Mouse (Mus musculus) liver, embryonic 13.5 days (tissue): ENCODE measurements around the gene Vps35l. TPM values are rescaled to one million over a fixed set of nuclear protein-coding genes. Genes with fewer than 3 reads are reported as not detected.

Experiments
- ATAC-seq: fragments of 200-750 bp; cut with Nextera tagmentation; 2 replicates; pipeline ENCODE4 v1.8.0; 2017; ENCODE audit warnings: low read depth, mild to moderate bottlenecking, moderate number of reproducible peaks, moderate library complexity
- DNase-seq: peaks from one replicate; pipeline ENCODE4 v3.0.0; 2022
- H3K27ac ChIP-seq: fragments of 300-500 bp; sonication (generic); 2 replicates; pipeline ENCODE4 v1.5.1; 2015; ENCODE audit warnings: moderate library complexity, mild to moderate bottlenecking, inconsistent platforms
- H3K27me3 ChIP-seq: fragments of 300-500 bp; sonication (generic); 2 replicates; pipeline ENCODE4 v1.6.1; 2015; ENCODE audit warnings: mild to moderate bottlenecking, inconsistent platforms
- H3K36me3 ChIP-seq: fragments of 300-500 bp; sonication (generic); 2 replicates; pipeline ENCODE4 v1.6.1; 2015; ENCODE audit warnings: mild to moderate bottlenecking, inconsistent platforms
- H3K4me1 ChIP-seq: fragments of 300-500 bp; sonication (generic); replicated peaks from 2 replicates; pipeline ENCODE4 v1.6.1; 2015; ENCODE audit warnings: inconsistent platforms
- H3K4me2 ChIP-seq: fragments of 300-500 bp; sonication (generic); 2 replicates; pipeline ENCODE4 v1.6.1; 2015; ENCODE audit warnings: inconsistent platforms, mild to moderate bottlenecking, moderate library complexity
- H3K4me3 ChIP-seq: fragments of 300-500 bp; sonication (generic); replicated peaks from 2 replicates; pipeline ENCODE4 v1.5.1; 2015; ENCODE audit warnings: mild to moderate bottlenecking, inconsistent platforms
- H3K9ac ChIP-seq: fragments of 300-500 bp; sonication (generic); 2 replicates; pipeline ENCODE4 v1.6.1; 2015; ENCODE audit warnings: mild to moderate bottlenecking, inconsistent platforms
- H3K9me3 ChIP-seq: fragments of 300-500 bp; sonication (generic); replicated peaks from 2 replicates; pipeline ENCODE4 v1.6.1; 2016; ENCODE audit warnings: inconsistent platforms
- WGBS: fragments of 180-500 bp; shearing (Covaris S2); methylation state at CpG from one replicate; pipeline ENCODE4 v1.1.7; 2015; ENCODE audit not compliant: insufficient replicate concordance; 5-methylcytosine and 5-hydroxymethylcytosine counted together
- polyA plus RNA-seq: library from polyadenylated mRNA; unstranded; fragments of >200 nt; fragmentation: Nextera tagmentation; extraction: Ambion mirVana; gene quantifications from 2 replicates; pipeline ENCODE4 v1.2.1, GENCODE M21; 2015

Gene Vps35l
- 37.6 and 43.6 TPM in 2 replicates for polyA plus RNA-seq

DNA sequence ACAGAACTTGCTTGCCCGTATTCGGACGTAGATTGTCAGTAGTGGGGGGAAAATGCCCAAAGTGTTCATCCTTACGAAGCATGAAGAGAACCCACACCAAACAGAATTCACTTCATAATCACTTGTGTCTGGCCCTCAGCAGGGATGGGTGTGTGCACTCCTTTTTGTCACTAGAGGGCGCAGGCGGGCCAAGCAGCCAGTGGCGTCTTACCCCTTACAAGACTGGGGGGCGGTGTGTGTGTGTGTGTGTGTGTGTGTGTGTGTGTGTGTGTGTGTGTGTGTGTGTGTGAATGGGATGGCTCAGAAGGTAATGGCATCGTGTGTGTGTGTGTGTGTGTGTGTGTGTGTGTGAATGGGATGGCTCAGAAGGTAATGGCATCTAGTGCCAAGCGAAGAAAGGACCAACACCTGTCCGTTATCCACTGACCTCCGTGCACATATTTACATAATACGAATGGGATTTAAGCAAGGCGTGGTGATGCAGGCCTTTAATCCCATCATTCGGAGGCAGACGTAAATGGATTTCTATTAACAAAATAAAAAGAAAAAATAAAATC lies at the start of gene Vps35l:
Gene Vps35l (plus strand): TSS at position 252 of the 557 bp plus-strand sequence.
- H3K4me3 ChIP-seq = peak within 1 kb of the TSS; percentile 80
- no peaks in the 10 kb centered on the region for H3K9me3 ChIP-seq
- H3K9ac ChIP-seq = peak within 1 kb of the TSS; percentile 78
- 0 out of 2 replicates have a peak, but pooled peaks cover 4% of the 10 kb centered on the region for H3K27me3 ChIP-seq
- peaks cover 29% of the 10 kb centered on the region for H3K4me1 ChIP-seq
- peak within 1 kb of the TSS; percentile 75 for H3K27ac ChIP-seq
- peak; percentile 79 for ATAC-seq
- DNase-seq = peak; percentile 57
- peak within 1 kb of the TSS; percentile 85 for H3K4me2 ChIP-seq
- H3K36me3 ChIP-seq = peaks cover 16% of the 10 kb centered on the region
- WGBS = 2% methylated on average over 16 of the region's 16 CpGs

GRCm38 (mm10) chr7:118691287-118691686 lies 48.7 kb upstream of the Vps35l start:
- H3K4me3 ChIP-seq = no peak overlapping the region
- H3K4me1 ChIP-seq = no peaks in the 10 kb centered on the region
- ATAC-seq (no peak), DNase-seq (no peak)
- H3K9ac ChIP-seq = no peak overlapping the region
- no peaks in the 10 kb centered on the region for H3K27me3 ChIP-seq
- no peak overlapping the region for H3K27ac ChIP-seq
- no peaks in the 10 kb centered on the region for H3K9me3 ChIP-seq
- H3K4me2 ChIP-seq = no peak overlapping the region
- H3K36me3 ChIP-seq = peaks cover 90% of the 10 kb centered on the region
- WGBS = 92% methylated on average over 2 of the region's 2 CpGs

DNA sequence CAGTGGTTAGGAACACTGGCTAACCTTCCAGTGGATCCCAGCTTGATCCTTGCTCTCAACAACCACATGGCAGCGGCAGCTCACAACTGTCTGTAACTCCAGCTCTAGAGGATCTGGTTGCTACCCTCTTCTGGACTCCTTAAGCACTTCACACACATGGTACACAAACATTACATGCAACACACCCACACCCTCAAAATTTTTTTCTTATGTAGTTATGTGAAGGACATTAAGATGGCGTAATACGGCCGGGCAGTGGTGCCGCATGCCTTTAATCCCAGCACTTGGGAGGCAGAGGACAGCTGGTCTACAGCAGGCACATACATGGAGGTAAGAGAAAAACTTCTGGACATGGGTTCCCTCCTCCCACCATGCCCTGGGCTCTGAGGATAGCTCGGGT lies 43.9 kb upstream of the Vps35l start:
- Histone ChIP-seq H3K9ac (no peak overlapping the region), H3K4me1 (peaks cover 8% of the 10 kb centered on the region; the same call in 1 of the 2 replicates), H3K4me2 (no peak overlapping the region), H3K36me3 (peaks cover 79% of the 10 kb centered on the region), H3K9me3 (no peaks in the 10 kb centered on the region), H3K4me3 (no peak overlapping the region), H3K27me3 (no peaks in the 10 kb centered on the region), H3K27ac (no peak overlapping the region)
- DNase-seq (no peak), ATAC-seq (no peak)
- WGBS = 92% methylated on average over 6 of the region's 6 CpGs

GRCm38 (mm10) chr7:118697168-118697567 lies 42.9 kb upstream of the Vps35l start:
- H3K9ac ChIP-seq = no peak overlapping the region
- H3K4me1 ChIP-seq = peaks cover 8% of the 10 kb centered on the region; the same call in 1 of the 2 replicates
- no peak overlapping the region for H3K4me3 ChIP-seq
- no peak overlapping the region for H3K4me2 ChIP-seq
- no peaks in the 10 kb centered on the region for H3K27me3 ChIP-seq
- no peak for DNase-seq
- no peaks in the 10 kb centered on the region for H3K9me3 ChIP-seq
- H3K36me3 ChIP-seq = peaks cover 75% of the 10 kb centered on the region
- ATAC-seq = no peak
- no peak overlapping the region for H3K27ac ChIP-seq
- WGBS = 71% methylated on average over 4 of the region's 4 CpGs

GRCm38 (mm10) chr7:118698882-118699281 lies 41.1 kb upstream of the Vps35l start:
- Histone ChIP-seq H3K36me3 (peaks cover 59% of the 10 kb centered on the region), H3K4me1 (peaks cover 17% of the 10 kb centered on the region), H3K4me3 (no peak overlapping the region), H3K27ac (no peak overlapping the region), H3K9me3 (no peaks in the 10 kb centered on the region), H3K4me2 (no peak overlapping the region), H3K27me3 (no peaks in the 10 kb centered on the region), H3K9ac (no peak overlapping the region)
- WGBS = 77% methylated on average over 9 of the region's 9 CpGs
- DNase-seq (no peak), ATAC-seq (peak; percentile 38)

DNA sequence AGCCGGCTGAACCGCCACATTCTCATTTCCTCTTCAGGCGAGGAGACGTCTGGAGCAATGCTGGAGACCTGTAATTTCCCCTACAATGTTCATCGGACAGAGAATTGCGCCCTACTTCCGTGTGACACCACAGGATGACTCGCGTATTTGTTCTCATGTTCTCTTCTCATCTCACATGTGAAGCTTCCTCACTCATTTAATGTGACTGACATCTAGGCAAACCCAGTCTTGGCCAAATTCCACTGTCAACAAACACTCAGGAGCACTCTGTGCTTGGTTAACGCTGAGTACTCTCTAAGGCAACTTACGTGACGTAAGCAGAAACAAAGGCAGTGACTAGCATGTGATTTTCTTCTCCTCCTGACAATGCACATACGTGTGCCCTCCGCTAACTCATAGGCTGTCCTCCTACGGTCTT lies 36.9 kb upstream of the Vps35l start:
- Histone ChIP-seq H3K4me1 (peaks cover 46% of the 10 kb centered on the region), H3K27me3 (no peaks in the 10 kb centered on the region), H3K9ac (peak overlapping the region; percentile 19; the same call in 1 of the 2 replicates), H3K27ac (no peak overlapping the region; the same call in 1 of the 2 replicates), H3K4me2 (peak overlapping the region; percentile 89), H3K9me3 (no peaks in the 10 kb centered on the region), H3K4me3 (no peak overlapping the region), H3K36me3 (peaks cover 18% of the 10 kb centered on the region)
- 84% methylated on average over 15 of the region's 15 CpGs for WGBS
- no peak for DNase-seq
- ATAC-seq = no peak

GRCm38 (mm10) chr7:118704001-118704850 lies 35.8 kb upstream of the Vps35l start:
- 67% methylated on average over 9 of the region's 9 CpGs for WGBS
- Histone ChIP-seq H3K36me3 (peaks cover 11% of the 10 kb centered on the region), H3K4me1 (peaks cover 46% of the 10 kb centered on the region), H3K27me3 (no peaks in the 10 kb centered on the region), H3K9me3 (no peaks in the 10 kb centered on the region), H3K27ac (peak overlapping the region; percentile 91), H3K9ac (peak overlapping the region; percentile 90), H3K4me3 (peak overlapping the region; percentile 83), H3K4me2 (peak overlapping the region; percentile 89)
- DNase-seq (no peak), ATAC-seq (peak; percentile 14)

DNA sequence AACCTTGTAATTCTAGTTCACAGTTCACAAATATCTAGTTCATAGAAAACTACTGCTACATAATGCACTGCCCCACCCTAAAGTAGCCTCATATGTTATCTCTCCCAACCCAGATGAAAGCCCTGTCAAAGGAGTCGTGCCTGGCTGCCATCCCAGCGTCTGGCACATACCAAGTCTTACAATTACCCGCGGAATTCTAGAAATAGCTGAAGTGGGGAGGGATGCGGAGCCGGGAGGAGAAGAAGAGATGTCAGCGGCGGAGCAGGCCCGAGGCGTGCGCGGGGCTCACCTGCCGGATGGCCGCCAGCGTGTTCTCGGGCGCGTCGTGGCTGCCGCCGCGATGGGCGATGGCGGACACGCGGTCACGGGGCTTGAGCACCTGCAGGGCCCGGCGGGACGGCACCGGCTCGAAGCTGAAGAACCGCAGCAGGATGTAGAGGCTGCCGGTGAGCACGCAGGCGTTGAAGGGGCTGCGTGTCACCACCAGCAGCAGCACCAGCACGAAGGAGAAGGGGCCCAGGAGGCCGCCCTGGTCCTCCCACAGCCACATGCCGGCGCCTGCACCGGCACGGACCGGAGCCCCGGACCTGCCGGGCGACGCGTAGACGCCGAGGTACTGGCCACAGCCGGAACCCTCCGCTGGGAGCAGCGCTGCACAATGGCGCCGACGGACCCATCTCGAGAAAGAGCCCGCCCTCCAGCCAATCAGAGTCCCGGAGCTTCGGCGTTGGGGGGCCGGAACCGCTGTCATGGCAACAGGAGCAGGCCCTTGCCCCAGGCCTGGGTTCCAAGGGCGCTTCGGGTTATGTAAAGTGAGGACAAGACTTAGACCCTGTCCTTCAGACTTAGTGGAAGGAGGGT lies 34.7 kb upstream of the Vps35l start, which contains the start of gene Gde1:
Gene Gde1 (minus strand): TSS at position 678 of the 861 bp plus-strand sequence.
- H3K4me2 ChIP-seq = peak within 1 kb of the TSS; percentile 89
- DNase-seq = peak; percentile 85
- peaks cover 11% of the 10 kb centered on the region for H3K36me3 ChIP-seq
- peak; percentile 88 for ATAC-seq
- H3K9me3 ChIP-seq = no peaks in the 10 kb centered on the region
- WGBS = under 1% methylated on average over 66 of the region's 66 CpGs
- peak within 1 kb of the TSS; percentile 83 for H3K4me3 ChIP-seq
- no peaks in the 10 kb centered on the region for H3K27me3 ChIP-seq
- peaks cover 38% of the 10 kb centered on the region for H3K4me1 ChIP-seq
- H3K9ac ChIP-seq = peak within 1 kb of the TSS; percentile 90
- H3K27ac ChIP-seq = peak within 1 kb of the TSS; percentile 91

- Histone ChIP-seq H3K4me2 (peak overlapping the region; percentile 89), H3K4me3 (peak overlapping the region; percentile 83), H3K9ac (peak overlapping the region; percentile 90; the same call in 1 of the 2 replicates), H3K4me1 (peaks cover 38% of the 10 kb centered on the region), H3K27ac (peak overlapping the region; percentile 32; the same call in 1 of the 2 replicates), H3K36me3 (peaks cover 7% of the 10 kb centered on the region), H3K9me3 (no peaks in the 10 kb centered on the region), H3K27me3 (no peaks in the 10 kb centered on the region)
- ATAC-seq (no peak), DNase-seq (no peak)
- 47% methylated on average over 6 of the region's 6 CpGs for WGBS
Measured at GRCm38 (mm10) chr7:118706051-118706450, 34.0 kb upstream of the Vps35l start.

DNA sequence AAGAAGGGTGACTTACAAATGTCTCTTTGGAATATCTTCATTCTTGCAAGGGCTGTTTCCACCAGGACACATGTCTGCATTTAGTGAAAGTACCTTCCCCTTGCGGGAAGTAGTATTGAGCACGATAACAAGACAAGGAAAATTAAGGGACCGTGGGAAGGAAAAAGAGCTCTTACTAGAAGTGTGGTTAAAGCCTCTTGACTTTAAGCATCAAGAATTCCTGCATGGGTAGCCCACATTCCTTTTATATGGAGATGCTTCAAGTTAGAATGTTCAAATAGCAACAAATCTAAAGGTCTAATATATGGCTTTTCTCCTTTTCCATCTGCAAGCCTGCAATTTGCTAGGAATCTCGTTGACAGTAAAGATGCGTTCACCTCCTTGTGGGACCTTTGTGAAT lies 33.5 kb upstream of the Vps35l start:
- Histone ChIP-seq H3K9me3 (no peaks in the 10 kb centered on the region), H3K27ac (no peak overlapping the region), H3K36me3 (peaks cover 6% of the 10 kb centered on the region), H3K9ac (no peak overlapping the region), H3K4me1 (peaks cover 38% of the 10 kb centered on the region), H3K4me3 (no peak overlapping the region), H3K27me3 (no peaks in the 10 kb centered on the region), H3K4me2 (no peak overlapping the region)
- 87% methylated on average over 5 of the region's 5 CpGs for WGBS
- DNase-seq (no peak), ATAC-seq (no peak)

- ATAC-seq (no peak), DNase-seq (no peak)
- H3K9ac ChIP-seq = no peak overlapping the region
- H3K4me1 ChIP-seq = peaks cover 41% of the 10 kb centered on the region
- 34% methylated on average over 2 of the region's 2 CpGs for WGBS
- H3K4me3 ChIP-seq = no peak overlapping the region
- no peaks in the 10 kb centered on the region for H3K9me3 ChIP-seq
- no peaks in the 10 kb centered on the region; the same call in 1 of the 2 replicates for H3K36me3 ChIP-seq
- no peak overlapping the region for H3K4me2 ChIP-seq
- no peak overlapping the region for H3K27ac ChIP-seq
- no peaks in the 10 kb centered on the region for H3K27me3 ChIP-seq
Measured at GRCm38 (mm10) chr7:118707216-118707615, 32.8 kb upstream of the Vps35l start.
